Mouse (Mus musculus) liver, adult 2 months (tissue): Measurements from ENCODE around the gene Siglecf. TPM values are rescaled to one million over a fixed set of nuclear protein-coding genes. Genes with fewer than 3 reads are reported as not detected.

ENCODE experiments used
- DNase-seq: peaks from one replicate; pipeline ENCODE4 v3.0.0-alpha.2; 2011; ENCODE audit warnings: low read depth, low spot score; ENCODE audit errors: extremely low read depth
- H3K27ac ChIP-seq: fragments of 200-500 bp; replicated peaks from 2 replicates; pipeline ENCODE4 v1.5.1; 2012; ENCODE audit warnings: low read depth, mild to moderate bottlenecking, control low read depth, inconsistent platforms, low read length; ENCODE audit not compliant: insufficient read depth
- H3K27me3 ChIP-seq: fragments of 200-500 bp; 2 replicates; pipeline ENCODE4 v1.6.1; 2012; ENCODE audit warnings: mild to moderate bottlenecking, moderate library complexity, low read length, inconsistent platforms; ENCODE audit not compliant: control insufficient read depth, insufficient read depth
- H3K36me3 ChIP-seq: fragments of 200-500 bp; 2 replicates; pipeline ENCODE4 v1.6.1; 2012; ENCODE audit warnings: low read length, inconsistent platforms; ENCODE audit not compliant: control insufficient read depth, insufficient read depth
- H3K4me1 ChIP-seq: fragments of 200-500 bp; 2 replicates; pipeline ENCODE4 v1.6.1; 2011; ENCODE audit warnings: low read length; ENCODE audit not compliant: control insufficient read depth, insufficient read depth
- H3K4me3 ChIP-seq: fragments of 200-500 bp; 2 replicates; pipeline ENCODE4 v1.5.1; 2011; ENCODE audit warnings: low read depth, mild to moderate bottlenecking, control low read depth, low read length, moderate library complexity; ENCODE audit not compliant: insufficient read depth
- H3K79me2 ChIP-seq: fragments of 200-500 bp; 2 replicates; pipeline ENCODE4 v1.6.1; 2012; ENCODE audit warnings: inconsistent platforms, mild to moderate bottlenecking, low read length, moderate library complexity; ENCODE audit not compliant: control insufficient read depth, insufficient read depth
- H3K9ac ChIP-seq: fragments of 200-500 bp; 2 replicates; pipeline ENCODE4 v1.6.1; 2012; ENCODE audit warnings: low read depth, mild to moderate bottlenecking, control low read depth, inconsistent platforms, low read length
- CTCF ChIP-seq: fragments of 200-500 bp; IDR thresholded peaks from 2 replicates; pipeline ENCODE4 v1.5.1; 2011; ENCODE audit warnings: low read depth, low read length, control low read depth
- POLR2A ChIP-seq: fragments of 200-500 bp; IDR thresholded peaks from 2 replicates; pipeline ENCODE4 v1.6.1; 2011; ENCODE audit warnings: low read length, control low read depth; ENCODE audit not compliant: insufficient read depth; ENCODE audit errors: extremely low read depth
- WGBS: fragments of 180-500 bp; shearing (Covaris S2); methylation state at CpG from one replicate; pipeline ENCODE4 v1.1.7; 2018; 5-methylcytosine and 5-hydroxymethylcytosine counted together
- polyA plus RNA-seq: library from polyadenylated mRNA; depleted of rRNA; stranded (reverse); fragments of >200 nt; gene quantifications from 2 replicates; pipeline ENCODE4 v1.2.3, GENCODE M21; 2012
- total RNA-seq: library from RNA; depleted of rRNA; stranded (reverse); fragments of >200 nt; gene quantifications from 2 replicates; pipeline ENCODE4 v1.2.3, GENCODE M21; 2014

Gene Siglecf
- total and polyA plus RNA-seq, 2 experiments: 0.09 to 0.10 TPM

DNA sequence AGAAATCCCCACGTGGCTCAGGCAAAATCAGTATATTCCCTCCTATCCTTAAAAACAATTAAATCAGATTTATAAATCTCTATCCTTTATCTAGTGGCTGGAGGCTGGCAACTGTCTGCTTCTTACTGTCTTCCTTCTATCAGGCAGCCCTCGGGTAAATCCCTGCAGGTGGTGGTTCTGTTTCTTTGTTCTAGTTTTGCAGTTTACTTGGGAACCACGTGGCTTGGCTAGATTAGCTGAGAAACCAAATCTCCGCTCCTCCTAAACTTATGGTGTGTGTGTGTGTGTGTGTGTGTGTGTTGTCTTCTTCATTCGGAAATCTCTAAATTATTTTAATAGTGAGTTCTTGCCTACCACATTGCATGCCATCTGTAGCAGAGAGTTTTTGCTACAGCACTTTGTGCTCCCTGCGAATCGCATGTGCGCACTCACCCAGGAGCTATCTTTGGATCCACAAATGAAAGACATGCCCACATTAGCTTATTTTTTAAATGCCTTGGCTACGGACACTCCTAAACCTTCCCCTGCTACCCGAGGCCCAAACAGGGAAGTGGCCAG, 24.8 kb upstream of the Siglecf start:
- Histone ChIP-seq H3K36me3 (no peaks in the 10 kb centered on the region), H3K4me1 (no peaks in the 10 kb centered on the region), H3K9ac (no peak overlapping the region), H3K27ac (no peak overlapping the region), H3K4me3 (no peak overlapping the region), H3K79me2 (no peaks in the 10 kb centered on the region), H3K27me3 (no peaks in the 10 kb centered on the region)
- WGBS: 66% methylated on average over 10 of the region's 10 CpGs
- DNase-seq: no peak
- no peak for TF ChIP-seq POLR2A
- no peak for TF ChIP-seq CTCF

- 62% methylated on average over 4 of the region's 4 CpGs for WGBS
- Histone ChIP-seq H3K36me3 (no peaks in the 10 kb centered on the region), H3K27me3 (no peaks in the 10 kb centered on the region), H3K4me3 (no peak overlapping the region), H3K79me2 (no peaks in the 10 kb centered on the region), H3K9ac (no peak overlapping the region), H3K27ac (no peak overlapping the region), H3K4me1 (no peaks in the 10 kb centered on the region)
- no peak for DNase-seq
- no peak for TF ChIP-seq CTCF
- TF ChIP-seq POLR2A: no peak
These were observed 23.0 kb upstream of the Siglecf start for GRCm38 (mm10) chr7:43328101-43328500.

GRCm38 (mm10) chr7:43333203-43333602, 17.9 kb upstream of the Siglecf start:
- no peaks in the 10 kb centered on the region for H3K79me2 ChIP-seq
- no peak overlapping the region for H3K27ac ChIP-seq
- no peaks in the 10 kb centered on the region for H3K4me1 ChIP-seq
- TF ChIP-seq CTCF: peak; percentile 84
- no peak for TF ChIP-seq POLR2A
- no peak for DNase-seq
- no peaks in the 10 kb centered on the region for H3K36me3 ChIP-seq
- 31% methylated on average over 6 of the region's 7 CpGs for WGBS
- H3K9ac ChIP-seq: no peak overlapping the region
- H3K27me3 ChIP-seq: no peaks in the 10 kb centered on the region
- H3K4me3 ChIP-seq: no peak overlapping the region

DNA sequence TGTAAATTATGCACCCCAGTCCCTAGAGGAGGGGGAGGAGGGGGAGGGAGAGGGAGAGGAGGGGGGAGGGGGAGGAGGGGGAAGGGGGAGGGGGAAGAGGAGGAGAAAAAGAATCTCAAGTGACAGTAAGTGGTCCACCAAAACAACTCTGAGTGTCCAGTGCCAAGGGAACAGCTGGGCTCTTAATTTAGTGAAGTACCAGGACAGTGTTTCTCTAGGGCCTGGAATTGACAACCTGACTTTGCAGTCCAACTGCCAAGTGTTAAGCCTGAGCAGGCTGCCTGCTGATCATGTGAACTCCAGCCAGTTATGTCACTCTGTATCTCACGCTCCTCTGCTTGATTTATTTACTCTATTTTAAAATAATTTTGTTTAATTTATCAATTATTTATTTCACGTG, 17.2 kb upstream of the Siglecf start:
- no peak for DNase-seq
- no peak overlapping the region for H3K4me3 ChIP-seq
- no peaks in the 10 kb centered on the region for H3K27me3 ChIP-seq
- no peak for TF ChIP-seq CTCF
- TF ChIP-seq POLR2A: no peak
- H3K4me1 ChIP-seq: no peaks in the 10 kb centered on the region
- no peaks in the 10 kb centered on the region for H3K79me2 ChIP-seq
- no peak overlapping the region for H3K9ac ChIP-seq
- no peaks in the 10 kb centered on the region for H3K36me3 ChIP-seq
- WGBS: 61% methylated on average over 2 of the region's 2 CpGs
- H3K27ac ChIP-seq: no peak overlapping the region

DNA sequence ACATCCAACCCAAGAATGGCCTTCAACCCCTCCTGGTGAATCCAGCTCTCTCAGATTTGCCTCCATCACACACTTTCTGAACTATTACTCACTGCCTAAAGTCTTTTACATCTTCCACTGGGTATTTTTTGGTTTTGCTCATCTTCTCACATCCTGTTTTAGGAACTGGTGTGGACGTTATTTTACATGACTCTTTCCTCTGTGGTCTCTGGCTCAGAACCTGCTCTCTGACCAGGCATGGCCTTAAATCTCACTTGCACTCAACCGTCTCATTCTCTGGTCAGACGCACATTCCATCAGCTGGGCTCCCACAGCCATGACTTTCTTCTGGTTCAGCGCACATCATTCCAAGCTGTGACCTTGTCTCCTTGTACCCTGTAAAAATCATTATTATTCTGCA, 10.4 kb upstream of the Siglecf start:
- DNase-seq: no peak
- Histone ChIP-seq H3K27ac (no peak overlapping the region), H3K27me3 (no peaks in the 10 kb centered on the region), H3K79me2 (no peaks in the 10 kb centered on the region), H3K4me3 (no peak overlapping the region), H3K36me3 (no peaks in the 10 kb centered on the region), H3K9ac (no peak overlapping the region), H3K4me1 (no peaks in the 10 kb centered on the region)
- 87% methylated on average over 4 of the region's 4 CpGs for WGBS
- TF ChIP-seq POLR2A: no peak
- TF ChIP-seq CTCF: no peak

DNA sequence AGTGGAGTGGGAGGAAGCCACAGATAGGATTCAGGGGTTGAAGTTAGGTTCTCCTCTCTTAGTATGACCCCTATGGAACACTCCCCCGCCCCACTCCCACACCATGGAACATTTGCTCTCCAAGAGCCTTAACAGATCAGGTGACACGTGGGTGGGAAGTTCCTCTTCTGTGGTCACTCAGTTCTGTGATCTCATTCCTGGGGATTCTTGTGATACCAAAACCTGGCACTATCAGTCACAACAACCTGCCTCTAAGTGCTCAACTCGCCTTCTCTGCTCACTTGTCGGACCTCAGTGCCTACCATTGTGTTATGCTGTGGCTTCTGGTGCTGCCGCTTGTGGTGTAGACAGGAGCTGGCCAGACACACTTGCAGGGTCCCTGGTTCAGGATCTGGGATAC, 8.0 kb upstream of the Siglecf start:
- no peak for DNase-seq
- H3K4me1 ChIP-seq: no peaks in the 10 kb centered on the region
- no peak for TF ChIP-seq CTCF
- no peak for TF ChIP-seq POLR2A
- H3K9ac ChIP-seq: no peak overlapping the region
- H3K4me3 ChIP-seq: no peak overlapping the region
- H3K27ac ChIP-seq: no peak overlapping the region
- no peaks in the 10 kb centered on the region for H3K36me3 ChIP-seq
- WGBS: 70% methylated on average over 5 of the region's 5 CpGs
- no peaks in the 10 kb centered on the region for H3K79me2 ChIP-seq
- H3K27me3 ChIP-seq: no peaks in the 10 kb centered on the region
